Mouse (Mus musculus): ENCODE measurements around the gene Apoc4. TPM values are rescaled to one million over a fixed set of nuclear protein-coding genes. Genes with fewer than 3 reads are reported as not detected.

Apoc4 gene
- total RNA-seq (2021), result not detected

DNA sequence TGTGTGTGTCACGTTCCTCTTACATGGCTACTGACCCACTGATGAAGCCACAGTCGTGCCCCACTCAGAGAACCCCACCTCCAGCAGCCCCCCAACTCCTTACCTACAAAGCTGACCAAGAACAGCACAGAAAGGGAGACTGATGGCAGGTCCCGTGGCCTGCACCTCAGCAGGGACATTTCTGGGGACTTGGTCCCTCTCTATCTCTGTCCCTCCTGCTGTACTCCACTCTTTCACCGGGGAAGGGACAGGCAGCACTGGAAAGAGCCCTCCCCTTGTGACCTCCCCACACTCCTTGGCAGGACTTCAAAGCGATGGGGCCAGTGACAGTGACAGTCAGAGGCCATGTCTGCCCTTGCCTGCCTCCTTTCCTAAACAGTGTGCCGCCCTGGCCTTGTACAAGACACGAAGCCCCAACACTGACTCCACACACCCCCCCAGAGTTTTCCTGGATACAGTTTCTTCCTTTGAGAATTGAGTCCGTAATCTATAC lies at the start of gene Apoc4, which contains the start of gene Gm44805:
Apoc4 (minus strand) TSS at position 278 of the 493 bp plus-strand sequence.
Gm44805 (minus strand) TSS at position 222 of the 493 bp plus-strand sequence.
- DNase-seq (ENCODE audit: extremely low spot score in 1 of 2, low spot score in 1 of 2), result no peak

GRCm38 (mm10) chr7:19726541-19726940 lies 45.3 kb upstream of the Apoc4 start:
- no peak for DNase-seq (ENCODE audit: extremely low spot score in 1 of 2, low spot score in 1 of 2)

GRCm38 (mm10) chr7:19724167-19724566 lies 42.9 kb upstream of the Apoc4 start:
- no peak for DNase-seq (ENCODE audit: extremely low spot score in 1 of 2, low spot score in 1 of 2)

DNA sequence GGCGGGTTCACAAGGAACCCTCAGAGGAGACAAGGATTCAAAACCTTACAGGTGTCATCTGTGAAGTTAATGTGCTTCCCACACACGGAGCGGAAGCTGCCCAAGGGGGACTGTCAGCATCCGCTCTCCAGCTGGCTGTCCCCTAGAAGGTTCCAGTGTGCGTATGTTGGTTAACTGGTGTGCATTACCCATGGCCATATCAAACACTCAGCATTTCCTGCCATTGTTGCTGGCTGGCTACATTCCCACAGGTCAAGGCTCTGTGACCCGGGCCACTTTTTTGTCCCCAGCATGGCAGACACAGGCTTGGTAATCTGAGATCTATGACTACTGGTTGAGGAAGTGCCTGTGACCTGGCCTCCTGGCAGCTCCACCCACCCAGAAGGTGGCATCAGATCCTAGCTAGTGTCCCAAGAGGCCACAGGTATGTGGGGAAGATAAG lies 41.5 kb upstream of the Apoc4 start:
- DNase-seq (ENCODE audit: extremely low spot score in 1 of 2, low spot score in 1 of 2), result no peak

GRCm38 (mm10) chr7:19719200-19719599 lies 37.9 kb upstream of the Apoc4 start:
- DNase-seq (ENCODE audit: extremely low spot score in 1 of 2, low spot score in 1 of 2), result no peak

DNA sequence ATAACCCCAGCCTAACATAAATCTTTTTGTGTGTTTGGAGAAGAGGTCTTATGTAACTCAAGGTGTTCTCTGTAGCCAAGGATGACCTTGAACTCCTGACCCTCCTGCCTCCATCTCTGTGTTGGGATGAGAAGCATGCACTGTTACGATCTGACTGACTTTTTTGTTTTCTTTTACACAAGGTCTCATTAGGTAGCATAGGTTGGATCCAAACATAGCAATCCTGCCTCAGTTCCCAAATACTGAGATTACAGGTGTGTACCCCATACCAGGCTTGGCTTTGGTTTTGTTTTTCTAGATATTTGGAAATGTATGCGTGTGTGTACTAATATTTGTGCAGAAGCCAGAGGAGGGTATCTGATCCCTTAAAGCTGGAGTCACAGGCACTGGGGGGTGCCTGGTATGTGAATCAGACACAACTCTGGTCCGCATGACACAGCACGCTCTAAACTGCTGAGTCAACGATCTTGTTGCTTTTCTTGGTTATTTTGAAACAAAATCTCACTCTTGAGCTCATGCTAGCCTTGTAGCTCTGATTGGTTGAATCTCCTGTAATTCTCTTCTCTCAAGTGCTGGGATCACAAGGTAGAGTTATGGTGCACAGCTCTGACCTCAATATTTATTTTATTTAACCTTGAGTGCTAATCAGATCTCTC lies 37.1 kb upstream of the Apoc4 start:
- no peak for DNase-seq (ENCODE audit: extremely low spot score in 1 of 2, low spot score in 1 of 2)

- no peak for DNase-seq (ENCODE audit: extremely low spot score in 1 of 2, low spot score in 1 of 2)
Measured at GRCm38 (mm10) chr7:19717346-19717745, 36.1 kb upstream of the Apoc4 start.

DNA sequence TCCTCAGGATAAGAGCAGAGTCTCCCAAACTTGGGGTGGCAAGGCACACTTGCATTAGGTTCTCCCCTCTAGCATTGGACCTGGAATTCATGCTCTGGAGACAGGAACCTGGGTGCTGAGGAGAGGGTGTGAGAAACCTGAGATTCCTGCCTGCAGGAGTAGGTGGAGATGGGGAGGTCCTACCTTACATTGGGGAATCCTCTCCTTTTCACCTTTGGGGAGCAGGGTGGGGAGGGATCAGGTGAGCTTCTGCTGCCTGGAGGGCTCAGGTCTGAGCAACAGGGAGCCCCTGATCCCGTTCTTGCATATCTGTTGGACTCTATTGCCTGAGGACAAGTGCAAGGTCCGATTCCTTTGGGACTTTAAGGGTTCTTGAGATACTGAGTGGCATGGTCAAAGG lies 35.5 kb upstream of the Apoc4 start:
- no peak for DNase-seq (ENCODE audit: extremely low spot score in 1 of 2, low spot score in 1 of 2)

DNA sequence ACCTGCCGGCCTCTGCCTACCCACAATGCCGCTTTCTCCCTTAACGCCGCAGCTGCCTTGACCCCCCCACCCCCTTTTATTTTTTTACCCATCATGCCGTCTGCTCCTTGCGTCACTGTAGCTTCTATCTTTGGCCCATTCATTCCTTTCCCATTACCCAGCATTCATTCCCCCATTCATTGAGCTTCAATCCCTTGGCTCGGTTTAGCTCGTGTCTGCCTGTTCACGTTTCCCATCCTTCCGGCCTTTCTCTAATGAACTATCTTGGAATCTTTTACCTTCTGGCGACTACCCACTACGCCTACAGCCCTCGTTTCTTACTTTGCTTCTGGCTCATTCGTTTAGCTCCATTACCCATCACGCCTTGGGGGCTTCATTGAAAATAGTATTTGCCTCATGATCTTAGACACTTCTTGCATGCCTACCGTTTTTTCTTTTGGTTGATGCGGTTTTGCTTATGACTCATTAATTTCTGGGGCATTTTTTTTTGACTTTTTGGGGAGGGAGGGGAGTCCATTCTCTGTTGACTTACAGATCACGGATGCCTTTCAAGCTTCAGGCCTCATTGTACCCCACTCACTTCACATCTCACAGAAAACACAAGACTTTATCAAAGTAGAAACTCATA lies 34.9 kb upstream of the Apoc4 start:
- peak in 1 of 2 experiments; percentile 26 for DNase-seq (ENCODE audit: extremely low spot score in 1 of 2, low spot score in 1 of 2)

- peak; percentile 81 to 88 for DNase-seq (ENCODE audit: extremely low spot score in 1 of 2, low spot score in 1 of 2)
Measured at GRCm38 (mm10) chr7:19715239-19716054, 34.2 kb upstream of the Apoc4 start, which contains the start of gene Tomm40. Gene Tomm40 (minus strand): TSS chr7:19715438.

- no peak for DNase-seq (ENCODE audit: extremely low spot score in 1 of 2, low spot score in 1 of 2)
Measured at GRCm38 (mm10) chr7:19714836-19715235, 33.6 kb upstream of the Apoc4 start.

DNA sequence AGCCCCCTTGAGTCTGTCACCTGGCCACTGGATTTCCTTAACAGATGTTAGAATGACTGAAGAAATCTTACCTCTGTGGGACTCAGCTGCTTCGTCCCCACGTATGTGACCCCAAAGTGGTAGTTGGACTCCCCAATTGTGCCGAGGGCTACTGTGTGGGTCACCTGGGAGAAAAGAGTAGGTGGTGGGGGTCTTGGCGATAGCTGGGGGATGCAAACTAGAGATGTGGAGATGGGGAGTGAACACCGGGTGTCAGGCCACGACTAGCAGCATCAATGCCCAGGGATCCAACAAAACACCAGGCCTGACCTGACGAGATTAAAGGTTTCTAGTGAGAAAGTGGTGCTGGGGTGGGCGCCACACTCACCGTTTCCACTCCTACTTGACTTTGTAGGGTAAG lies 32.3 kb upstream of the Apoc4 start:
- no peak for DNase-seq (ENCODE audit: extremely low spot score in 1 of 2, low spot score in 1 of 2)

GRCm38 (mm10) chr7:19713196-19713595 lies 31.9 kb upstream of the Apoc4 start:
- no peak for DNase-seq (ENCODE audit: extremely low spot score in 1 of 2, low spot score in 1 of 2)

DNA sequence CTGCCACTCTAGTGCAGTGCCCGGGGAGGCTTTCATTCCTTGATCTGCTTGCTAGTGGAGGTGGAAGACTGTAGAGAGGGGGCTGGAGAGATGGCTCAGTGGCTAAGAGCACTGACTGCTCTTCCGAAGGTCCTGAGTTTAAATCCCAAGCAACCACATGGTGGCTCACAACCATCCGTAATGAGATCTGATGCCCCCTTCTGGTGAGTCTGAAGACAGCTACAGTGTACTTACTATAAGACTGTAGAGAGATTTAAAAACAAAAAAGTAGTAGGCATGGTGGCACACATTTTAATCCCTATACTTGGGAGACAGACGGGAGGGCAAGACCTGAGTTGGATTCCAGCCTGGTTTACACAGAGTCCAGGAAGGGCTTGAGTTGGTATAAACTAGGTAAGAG lies 31.1 kb upstream of the Apoc4 start:
- no peak for DNase-seq (ENCODE audit: extremely low spot score in 1 of 2, low spot score in 1 of 2)

DNA sequence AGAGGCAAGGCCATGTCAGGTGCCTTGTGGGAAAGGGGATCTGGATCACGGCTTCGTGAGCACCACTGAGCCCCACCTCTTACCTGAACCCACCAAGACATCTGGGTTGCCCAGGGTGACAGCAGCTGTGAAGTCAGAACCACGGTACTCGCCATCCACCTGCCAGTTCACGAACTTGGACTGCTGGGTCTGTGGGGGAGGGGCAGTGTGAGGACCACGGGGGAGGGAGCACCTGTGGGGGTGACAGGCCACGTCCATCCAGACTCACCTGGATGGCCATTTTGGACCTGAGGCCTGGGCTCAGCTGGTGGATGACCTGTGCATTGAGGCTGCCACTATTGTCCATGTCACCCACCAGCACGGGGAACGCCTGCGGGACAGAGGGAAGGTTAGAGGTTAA lies 29.4 kb upstream of the Apoc4 start:
- DNase-seq (ENCODE audit: extremely low spot score in 1 of 2, low spot score in 1 of 2), result no peak

- no peak for DNase-seq (ENCODE audit: extremely low spot score in 1 of 2, low spot score in 1 of 2)
Measured at GRCm38 (mm10) chr7:19705271-19705670, 24.0 kb upstream of the Apoc4 start.

GRCm38 (mm10) chr7:19704475-19704874 lies 23.2 kb upstream of the Apoc4 start:
- no peak for DNase-seq (ENCODE audit: extremely low spot score in 1 of 2, low spot score in 1 of 2)

GRCm38 (mm10) chr7:19702859-19703555 lies 21.7 kb upstream of the Apoc4 start:
- no peak for DNase-seq (ENCODE audit: extremely low spot score in 1 of 2, low spot score in 1 of 2)

- DNase-seq (ENCODE audit: extremely low spot score in 1 of 2, low spot score in 1 of 2), result peak; percentile 51 to 73
Measured at GRCm38 (mm10) chr7:19701069-19701761, 19.9 kb upstream of the Apoc4 start.
